Mouse (Mus musculus) mouse embryonic stem cell (cell line): ENCODE results near the gene Icosl.
"Not testable (repeated sequence)": the region's sequence is repeated elsewhere in the genome, so short reads cannot be mapped to it uniquely, and the experiment has no call there.

ENCODE experiments used
- in situ Hi-C, 2 experiments: fragments of 300-500 bp; cut with MboI; formaldehyde crosslinking; loops; 1 replicate in 1 of 2; 3 replicates in 1 of 2; pipeline ENCODE4 v1.14.3; 2019 to 2020; ENCODE audit warnings: low sequenced_read_pairs in 2 of 2, low pct_unique_long_range_greater_than_20kb in 1 of 2, mixed read lengths in 1 of 2; ENCODE audit not compliant: unreplicated experiment in 1 of 2

The Icosl gene

DNA sequence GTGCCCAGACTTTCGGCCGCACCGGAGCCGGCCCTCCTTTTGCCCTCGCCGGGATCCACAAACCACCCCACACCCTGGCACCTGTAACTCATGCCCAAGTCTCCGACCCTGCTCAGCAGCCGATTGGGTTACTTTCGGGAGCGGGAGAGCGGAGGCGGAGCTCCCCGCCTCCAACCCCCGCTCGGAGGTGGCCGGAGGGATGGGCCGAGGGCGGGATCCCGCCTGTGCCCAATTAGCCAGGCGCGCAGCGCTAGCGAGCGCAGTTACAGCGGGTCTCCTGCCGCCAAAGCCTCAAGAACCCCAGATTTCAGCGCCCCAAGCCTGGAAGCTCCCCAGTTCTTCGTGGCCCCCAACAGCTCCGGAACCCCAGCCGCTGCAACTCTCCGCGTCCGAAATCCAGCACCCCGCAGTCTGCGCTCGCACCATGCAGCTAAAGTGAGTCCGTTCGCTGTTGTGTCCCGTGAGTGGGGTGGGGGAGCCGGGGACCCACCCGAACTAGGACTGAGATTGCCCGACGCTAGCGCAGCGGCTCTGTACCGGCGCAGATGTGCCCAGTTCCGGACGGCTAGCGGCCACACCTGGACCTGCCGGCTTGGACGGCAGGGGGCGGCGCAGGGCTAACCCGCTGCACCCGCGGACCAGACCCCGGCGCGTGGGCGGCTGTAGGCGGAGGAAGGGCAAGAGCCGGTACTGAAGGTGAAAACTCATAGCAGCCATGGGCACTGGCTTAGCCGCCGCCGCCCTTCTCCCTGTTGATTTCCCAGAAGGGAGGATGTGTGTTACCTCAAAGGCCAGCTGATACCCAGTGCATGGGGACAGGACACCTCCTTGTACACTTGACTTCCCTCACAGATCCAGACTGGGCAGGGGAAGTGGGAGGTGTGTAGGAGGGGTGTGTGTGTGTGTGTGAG lies at the start of gene Icosl:
Gene Icosl, plus strand, starts transcription at position 202 of the 911 bp plus-strand sequence.
- in situ Hi-C loops, result no loop called here

DNA sequence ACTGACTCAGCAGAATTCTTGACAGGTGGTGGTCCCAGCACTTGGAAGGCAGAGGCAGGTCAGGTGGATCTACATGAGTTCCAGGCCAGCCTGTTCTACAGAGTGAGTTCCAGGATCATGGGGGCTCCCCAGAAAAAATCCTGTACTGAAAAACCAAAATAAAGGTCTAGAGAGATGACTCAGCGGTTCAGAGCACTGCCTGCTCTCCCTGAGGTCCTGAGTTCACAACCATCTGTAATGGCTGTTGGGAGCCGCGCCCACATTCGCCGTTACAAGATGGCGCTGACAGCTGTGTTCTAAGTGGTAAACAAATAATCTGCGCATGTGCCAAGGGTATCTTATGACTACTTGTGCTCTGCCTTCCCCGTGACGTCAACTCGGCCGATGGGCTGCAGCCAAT lies 49.1 kb upstream of the Icosl start:
- in situ Hi-C loops, result loop anchor here in 1 of 2 experiments (10.0 kb wide), 1 partner anchor 145 kb away; the partner anchor contains the start of gene D10Jhu81e

DNA sequence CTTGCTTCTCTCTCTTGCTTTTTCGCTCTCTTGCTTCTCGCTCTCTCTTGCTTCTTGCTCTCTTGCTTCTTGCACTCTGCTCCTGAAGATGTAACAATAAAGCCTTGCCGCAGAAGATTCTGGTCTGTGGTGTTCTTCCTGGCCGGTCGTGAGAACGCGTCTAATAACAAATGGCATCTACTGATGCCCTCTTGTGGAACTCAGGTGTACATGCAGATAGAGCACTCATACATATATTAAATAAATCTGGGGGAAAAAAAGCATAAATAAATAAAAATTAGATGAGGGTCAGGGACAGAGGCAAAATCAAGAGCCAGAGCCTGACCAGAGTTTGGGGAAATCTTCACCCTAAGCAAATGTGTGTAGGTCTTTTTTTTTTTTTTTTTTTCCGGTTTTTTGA lies 43.6 kb upstream of the Icosl start:
- in situ Hi-C loops, result not testable (repeated sequence)

DNA sequence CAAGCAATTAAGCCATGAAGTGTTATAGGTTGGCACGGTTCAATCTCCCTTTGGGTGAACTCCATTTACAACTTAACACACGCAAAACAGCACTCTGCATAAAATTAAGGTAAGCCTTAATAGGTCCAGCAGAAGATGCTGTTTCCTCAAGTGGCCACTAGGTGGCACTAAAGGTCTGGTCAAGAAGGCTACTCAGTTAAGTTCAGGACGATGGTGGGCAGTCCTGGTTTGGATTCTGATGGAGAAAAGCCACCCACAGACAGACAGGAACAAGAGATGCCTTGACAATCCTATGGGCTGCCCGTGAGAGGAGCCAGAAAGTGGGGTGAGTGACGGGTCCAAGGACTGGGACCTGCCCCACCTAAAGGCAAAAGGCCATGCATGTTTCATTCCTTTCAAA lies 41.0 kb upstream of the Icosl start:
- in situ Hi-C loops, result no loop called here

DNA sequence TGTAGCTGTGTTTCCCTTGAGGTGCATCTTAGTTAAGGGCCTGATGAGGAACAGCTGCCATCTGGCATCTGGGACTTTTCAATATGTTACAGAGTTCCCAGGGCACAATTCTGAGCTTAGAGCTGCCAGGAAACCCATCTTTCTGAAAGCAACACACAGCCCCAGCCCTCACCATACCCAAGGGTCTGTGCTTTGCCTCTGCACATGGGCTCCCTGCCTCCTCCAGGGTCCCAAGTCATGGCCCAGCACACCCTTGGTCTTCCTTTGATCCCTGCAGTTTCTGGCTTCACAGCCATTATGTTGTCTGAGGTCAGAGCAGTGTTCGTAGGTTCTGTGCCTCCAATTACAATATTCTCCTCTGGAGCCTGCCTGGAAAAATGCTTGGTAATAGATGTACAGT lies 40.0 kb upstream of the Icosl start:
- in situ Hi-C loops, result no loop called here

DNA sequence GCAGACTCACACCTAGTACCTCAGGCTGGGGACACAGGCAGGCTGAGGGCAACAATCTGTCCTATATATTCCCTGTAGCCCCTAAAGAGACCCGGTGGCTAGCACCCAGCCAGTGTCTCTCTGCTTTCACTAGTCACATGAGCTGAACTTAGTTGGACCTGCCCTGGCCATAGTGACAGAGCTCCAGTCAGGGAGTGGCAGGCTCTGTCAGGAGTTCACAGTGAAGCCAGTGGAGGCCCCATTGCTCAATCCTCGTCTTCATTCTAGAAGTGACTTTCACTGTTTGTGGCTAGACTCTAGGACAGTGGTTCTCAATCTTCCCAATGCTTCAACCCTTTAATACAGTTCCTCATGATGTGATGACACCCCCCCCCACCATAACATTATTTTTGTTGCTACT lies 37.1 kb upstream of the Icosl start:
- in situ Hi-C loops, result loop anchor here in 1 of 2 experiments (5.0 kb wide), 1 partner anchor 130 kb away; no protein-coding TSS in a partner anchor

DNA sequence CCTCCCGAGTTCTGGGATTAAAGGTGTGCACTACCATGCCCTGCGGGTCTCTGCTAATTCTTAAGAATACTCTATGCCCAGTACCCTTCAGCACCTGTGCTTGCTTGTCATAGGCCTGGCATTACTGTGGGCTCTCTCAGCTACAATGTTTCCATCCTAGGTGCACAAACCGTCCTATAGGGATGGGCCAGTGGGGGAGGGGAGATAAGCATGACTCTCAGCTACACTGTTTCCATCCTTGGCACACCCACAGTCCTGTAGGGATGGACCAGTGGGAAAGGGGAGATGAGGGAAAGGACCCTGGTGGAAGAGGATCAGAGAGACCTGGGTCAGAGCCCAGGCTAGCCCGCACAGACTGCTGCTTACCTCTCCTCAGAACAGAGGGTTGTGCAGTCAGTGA lies 32.0 kb upstream of the Icosl start:
- in situ Hi-C loops, result no loop called here

DNA sequence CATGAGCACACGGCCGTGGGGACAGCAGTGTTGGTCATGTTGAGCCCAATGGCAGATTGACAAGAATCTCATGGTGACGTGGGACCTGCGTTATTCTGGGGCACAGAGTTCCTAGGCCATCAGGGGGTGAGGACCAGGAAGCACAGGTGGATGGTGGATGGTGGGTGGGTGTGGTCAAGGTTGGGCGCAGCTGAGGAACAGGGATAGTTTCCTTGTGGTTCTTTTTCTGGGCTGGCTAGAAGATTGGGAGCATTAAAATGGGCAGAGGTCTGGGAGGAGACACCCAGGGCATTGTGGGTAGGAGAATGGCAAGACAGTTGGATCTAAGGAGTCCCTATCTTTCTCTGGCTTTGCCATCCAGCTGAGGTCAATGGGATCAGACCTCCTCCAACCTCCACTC lies 27.5 kb upstream of the Icosl start, which contains the start of gene Dnmt3l:
Gene Dnmt3l, plus strand, starts transcription at position 301 of the 400 bp plus-strand sequence.
- in situ Hi-C loops, result no loop called here

DNA sequence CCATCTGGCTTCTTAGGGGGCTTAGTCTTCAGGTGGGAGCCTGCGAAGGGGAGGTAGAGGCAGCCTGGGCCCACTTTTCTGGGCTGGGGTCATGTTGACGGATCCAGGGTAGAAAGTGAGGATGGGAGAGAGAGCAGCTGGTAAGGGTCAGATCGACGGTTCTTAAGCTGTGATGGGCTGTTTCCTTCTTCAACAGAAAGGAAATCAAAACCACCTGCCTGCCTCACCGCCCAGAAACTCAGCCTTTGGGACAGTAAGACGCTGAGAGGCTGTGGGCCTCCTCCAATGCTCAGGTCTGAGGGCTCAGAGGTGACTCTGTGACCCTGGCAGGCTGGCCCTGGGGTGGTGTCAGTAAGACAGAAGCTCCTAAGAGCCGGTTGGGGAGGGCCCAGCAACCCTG lies 27.0 kb upstream of the Icosl start:
- in situ Hi-C loops, result no loop called here

DNA sequence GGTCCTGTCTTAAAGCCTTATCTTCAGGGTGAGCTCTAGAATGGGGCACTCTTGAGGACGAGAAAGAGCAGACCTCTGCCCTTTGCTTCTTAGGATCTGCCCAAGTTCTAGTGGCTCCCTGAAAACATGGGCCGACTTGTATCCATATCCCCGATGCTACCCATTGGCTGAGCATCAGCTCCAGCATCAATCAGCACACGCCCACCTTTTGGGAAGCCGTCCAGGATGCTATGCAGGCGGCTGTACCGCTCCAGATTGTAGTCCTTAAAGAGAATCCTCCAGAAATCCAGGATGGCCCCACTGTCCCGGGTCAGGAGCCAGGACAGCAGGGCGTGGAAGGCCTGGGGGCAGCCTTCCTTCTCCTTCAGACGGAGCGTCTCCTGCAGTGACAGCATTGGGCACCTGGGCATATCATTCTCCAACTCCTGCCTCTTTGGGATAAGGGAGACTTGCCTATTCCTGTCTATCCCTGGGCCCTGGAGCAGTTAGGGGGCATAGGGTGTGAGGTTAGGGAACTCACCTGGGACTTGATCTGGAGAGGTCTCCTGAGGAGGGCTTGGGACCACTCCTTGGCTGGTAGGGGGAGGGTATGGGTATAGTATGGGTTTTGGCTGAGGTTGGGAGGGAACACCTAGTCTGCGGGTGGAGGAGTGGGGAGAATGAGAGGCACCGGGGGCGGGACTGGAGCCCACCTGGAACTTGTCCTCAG lies 26.3 kb upstream of the Icosl start:
- in situ Hi-C loops, result no loop called here

DNA sequence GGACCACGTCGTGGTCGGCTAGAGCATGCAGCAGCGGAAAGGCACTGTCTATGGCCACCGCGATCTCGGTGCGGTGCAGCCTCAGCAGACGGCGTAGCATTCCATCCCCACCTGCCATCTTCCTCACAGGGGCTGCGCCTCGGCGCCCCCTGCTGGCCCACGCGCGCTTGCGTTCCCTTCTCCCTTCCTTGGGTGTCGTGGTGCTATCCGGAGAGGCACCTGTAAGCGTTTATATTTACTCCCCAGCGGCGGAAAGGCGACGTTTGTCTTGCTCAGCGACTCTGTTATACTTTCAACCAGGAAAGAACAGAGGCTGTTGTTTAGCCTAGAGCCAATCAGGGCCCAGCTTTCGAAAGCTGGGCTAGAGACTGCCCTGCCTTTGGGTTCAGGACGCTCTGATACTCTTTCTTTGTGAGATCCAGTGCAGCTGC lies 25.7 kb upstream of the Icosl start, which contains the start of gene Aire:
Gene Aire, minus strand, starts transcription at position 205 of the 431 bp plus-strand sequence.
- in situ Hi-C loops, result no loop called here

DNA sequence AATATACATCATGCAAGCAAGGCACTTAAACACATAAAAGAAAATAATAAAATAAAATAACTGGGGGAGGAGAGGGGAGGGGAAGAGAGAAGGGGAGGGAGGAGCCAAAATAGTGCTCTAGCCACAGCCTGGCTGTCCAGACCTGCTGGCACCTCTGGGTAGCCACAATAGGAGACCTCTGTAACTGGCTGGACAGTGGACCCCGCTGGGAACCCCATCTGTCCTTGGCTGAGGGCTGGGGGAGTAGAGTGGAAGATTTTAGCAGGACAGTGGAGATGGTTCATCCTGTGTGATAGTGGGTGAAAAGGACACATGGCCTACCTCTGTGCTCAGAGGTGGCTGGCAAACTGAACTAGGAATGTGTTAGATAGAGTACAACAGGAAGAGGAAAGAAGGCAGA lies 24.6 kb upstream of the Icosl start:
- in situ Hi-C loops, result no loop called here

DNA sequence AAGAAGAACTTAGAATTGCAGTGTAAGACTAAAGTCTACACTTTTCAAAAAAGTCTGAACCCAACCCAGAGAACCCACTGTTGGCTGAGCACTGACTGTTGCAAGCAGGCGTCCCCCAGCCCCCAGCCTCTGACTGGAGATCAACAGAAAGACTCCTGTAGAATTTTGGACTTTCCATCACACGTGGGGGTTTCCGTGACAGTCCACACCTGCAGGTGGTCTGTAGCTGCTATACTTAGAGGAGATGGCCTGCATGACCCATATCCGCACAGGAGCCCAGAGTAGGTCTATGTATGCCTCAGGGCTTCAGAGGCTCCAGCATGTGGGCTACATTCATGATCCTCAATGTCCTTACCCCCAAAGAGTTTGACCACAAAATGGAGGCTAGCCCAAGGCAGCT lies 22.7 kb upstream of the Icosl start:
- in situ Hi-C loops, result no loop called here

DNA sequence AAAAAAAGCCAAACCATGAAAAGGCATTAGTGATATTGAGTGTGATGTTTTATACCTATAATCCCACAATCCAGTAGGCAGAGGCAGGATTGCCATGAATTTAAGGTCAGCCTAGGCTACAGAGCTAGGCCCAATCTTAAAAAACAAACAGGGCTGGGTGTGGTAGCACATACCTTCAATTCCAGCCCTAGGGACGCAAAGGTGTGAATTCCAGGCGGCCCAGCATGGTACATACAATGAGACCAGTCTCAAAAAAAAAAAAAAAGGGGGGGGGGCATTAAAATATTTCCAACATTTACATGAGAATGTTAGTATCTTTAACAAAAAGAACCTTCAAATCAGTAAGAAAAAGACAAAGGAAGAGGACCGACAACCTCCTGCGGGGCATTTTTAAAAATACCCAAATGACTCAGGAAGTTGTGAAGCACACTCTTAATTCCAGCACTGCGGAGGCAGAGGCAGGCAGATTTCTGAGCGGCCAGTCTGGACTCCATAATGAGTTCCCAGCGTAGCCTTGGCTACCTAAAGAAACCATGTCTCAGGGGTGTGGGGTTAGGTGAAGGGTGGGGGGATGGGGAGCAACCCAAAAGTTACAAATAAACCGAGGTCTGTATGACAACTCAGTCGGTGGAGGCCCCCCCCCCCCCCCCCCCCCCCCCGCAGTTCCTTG lies 20.9 kb upstream of the Icosl start:
- in situ Hi-C loops, result no loop called here

DNA sequence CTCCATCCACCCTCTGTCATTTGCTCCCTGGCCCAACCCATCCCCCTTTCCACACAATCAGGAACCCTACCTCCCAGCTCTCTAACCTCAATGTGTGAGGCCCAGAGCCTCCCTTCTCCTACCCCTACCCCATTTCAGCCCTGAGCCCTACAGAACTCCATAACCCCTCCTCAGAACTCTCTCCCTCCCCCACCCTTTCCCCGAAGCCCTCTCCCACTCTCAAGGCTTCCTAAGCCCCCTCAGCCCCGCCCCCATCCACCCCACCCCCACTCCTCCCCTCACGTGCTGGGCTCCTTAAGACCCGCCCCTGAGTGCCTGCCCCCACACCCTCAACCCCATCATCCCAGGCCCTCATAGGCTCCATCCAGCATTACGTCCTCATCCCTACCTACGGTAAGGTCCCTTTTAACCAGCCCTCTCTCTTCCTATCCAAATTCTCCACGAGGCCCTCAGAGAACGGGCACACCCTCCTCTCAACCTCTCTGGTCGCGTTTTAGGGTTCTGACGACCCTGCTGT lies 19.5 kb upstream of the Icosl start:
- in situ Hi-C loops, result no loop called here

DNA sequence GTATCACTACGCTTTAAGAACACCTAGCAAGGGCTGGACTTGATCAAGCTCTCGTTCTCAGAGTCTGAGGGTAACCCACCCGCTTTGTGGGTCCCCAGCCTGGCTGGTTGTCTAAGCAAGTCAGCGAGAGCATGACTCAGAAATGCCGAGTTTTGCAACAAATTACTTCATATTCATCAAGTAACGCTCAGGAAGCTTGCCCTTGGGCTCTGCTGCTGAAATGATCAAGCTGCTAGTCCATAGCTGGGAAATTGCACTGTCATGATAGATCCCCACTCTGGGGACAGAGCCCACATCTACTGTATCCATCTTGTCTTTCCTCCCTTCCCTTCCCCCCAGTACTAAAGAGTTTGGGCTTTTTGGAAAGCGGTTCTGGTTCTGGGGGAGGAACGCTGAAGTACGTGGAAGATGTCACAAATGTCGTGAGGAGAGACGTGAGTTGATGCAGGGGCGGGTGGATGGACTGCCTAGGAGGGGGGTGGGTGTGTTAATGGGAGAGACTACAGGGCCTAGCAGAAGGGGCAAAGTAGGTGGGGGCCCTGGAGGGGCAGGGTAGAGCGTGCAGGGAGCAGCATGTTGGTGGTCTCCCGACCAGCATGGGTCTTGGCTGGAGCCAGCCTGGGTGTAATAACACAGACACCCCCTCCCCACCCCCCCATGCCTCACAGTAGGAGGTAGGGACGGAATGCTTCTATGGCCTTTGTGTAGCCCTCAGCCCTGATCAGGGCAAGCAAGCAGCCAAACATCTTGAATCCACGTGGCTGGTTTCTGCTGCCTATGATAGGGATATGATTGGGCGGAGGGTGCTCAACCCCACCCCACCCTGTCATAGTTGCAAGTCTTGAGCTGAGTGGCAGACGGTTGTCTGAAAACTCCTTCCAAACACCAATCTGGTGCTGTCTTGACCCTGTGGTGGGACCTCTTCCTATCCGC lies 14.2 kb upstream of the Icosl start:
- in situ Hi-C loops, result no loop called here

DNA sequence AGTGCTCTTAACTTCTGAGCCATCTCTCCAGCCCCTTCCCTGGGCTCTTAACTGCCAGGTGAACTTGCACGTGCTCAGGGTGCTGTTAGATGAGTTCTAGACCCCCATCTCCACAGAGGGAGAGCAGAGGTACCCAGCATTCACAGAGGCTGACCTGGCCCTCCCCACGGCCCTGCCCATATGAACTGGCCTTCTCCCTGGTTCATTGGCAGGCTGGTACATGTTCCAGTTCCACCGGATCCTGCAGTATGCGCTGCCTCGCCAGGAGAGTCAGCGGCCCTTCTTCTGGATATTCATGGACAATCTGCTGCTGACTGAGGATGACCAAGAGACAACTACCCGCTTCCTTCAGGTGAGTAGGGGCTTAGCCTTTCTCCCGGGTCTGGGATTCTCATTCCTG lies 12.0 kb upstream of the Icosl start:
- in situ Hi-C loops, result no loop called here

DNA sequence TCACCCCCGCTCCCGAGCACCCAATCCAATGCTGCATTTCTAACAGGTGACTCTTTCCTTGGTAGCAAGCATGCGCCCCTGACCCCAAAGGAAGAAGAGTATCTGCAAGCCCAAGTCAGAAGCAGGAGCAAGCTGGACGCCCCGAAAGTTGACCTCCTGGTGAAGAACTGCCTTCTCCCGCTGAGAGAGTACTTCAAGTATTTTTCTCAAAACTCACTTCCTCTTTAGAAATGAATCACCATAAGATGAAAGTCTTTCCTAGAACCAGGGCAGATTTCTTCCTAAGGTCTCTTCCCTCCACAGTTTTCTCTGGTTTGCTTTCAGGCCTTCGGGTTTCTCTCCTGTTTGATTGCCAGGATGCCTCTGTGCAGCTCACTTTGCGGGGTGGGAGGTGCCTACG lies 6.0 kb upstream of the Icosl start:
- in situ Hi-C loops, result no loop called here
